Mouse (Mus musculus) MN1 (cell line): ENCODE results near the gene Csn1s2a.
"Not testable (repeated sequence)": the region's sequence is repeated elsewhere in the genome, so short reads cannot be mapped to it uniquely, and the experiment has no call there.

ENCODE experiments used
- DNase-seq: peaks from one replicate; pipeline ENCODE4 v3.0.0-alpha.2; 2016; ENCODE audit warnings: low spot score

Csn1s2a gene

DNA sequence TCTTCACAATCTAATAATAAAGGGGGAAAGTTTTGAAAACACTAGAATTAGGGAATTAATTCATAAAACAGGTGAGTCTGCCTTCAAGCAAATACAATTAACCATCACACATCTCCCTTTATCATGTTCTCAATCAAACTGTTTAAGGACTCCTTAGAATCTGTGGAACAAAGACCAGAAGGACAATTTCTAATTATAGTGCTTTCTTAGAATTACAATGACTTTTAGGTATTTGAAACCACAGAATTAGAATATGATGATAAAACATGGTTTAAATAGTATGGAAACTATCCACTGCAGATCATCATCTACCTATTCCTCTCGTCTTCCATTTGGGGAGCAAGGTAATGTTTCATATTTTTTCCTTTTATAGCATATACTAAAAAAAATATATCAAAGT, at the start of gene Csn1s2a:
TSS of gene Csn1s2a (plus strand) at position 301 of the 400 bp plus-strand sequence.
- no peak for DNase-seq

- DNase-seq, result no peak
Measured at GRCm38 (mm10) chr5:87734821-87735220, 39.5 kb upstream of the Csn1s2a start.

- DNase-seq, result no peak
Measured at GRCm38 (mm10) chr5:87753471-87753870, 20.9 kb upstream of the Csn1s2a start.

DNA sequence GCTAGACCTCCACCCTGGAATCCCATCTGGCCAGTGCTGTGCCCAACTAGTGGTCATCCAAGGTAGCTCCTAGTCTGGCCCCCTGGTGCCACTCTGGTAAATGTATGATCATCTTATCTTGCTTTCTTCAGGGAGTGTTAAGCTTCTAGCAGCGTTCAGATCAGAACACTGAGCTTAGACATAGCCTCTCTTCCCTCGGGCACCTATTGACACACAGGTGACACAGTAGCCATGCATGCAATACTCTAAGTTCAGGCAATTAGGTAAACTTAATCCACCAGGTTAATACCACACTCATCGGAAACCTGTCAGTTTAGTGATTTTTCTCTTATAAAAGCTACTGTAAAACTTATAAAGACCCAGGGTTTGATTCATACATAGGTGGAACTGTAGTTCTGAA, 9.8 kb upstream of the Csn1s2a start:
- no peak for DNase-seq

DNA sequence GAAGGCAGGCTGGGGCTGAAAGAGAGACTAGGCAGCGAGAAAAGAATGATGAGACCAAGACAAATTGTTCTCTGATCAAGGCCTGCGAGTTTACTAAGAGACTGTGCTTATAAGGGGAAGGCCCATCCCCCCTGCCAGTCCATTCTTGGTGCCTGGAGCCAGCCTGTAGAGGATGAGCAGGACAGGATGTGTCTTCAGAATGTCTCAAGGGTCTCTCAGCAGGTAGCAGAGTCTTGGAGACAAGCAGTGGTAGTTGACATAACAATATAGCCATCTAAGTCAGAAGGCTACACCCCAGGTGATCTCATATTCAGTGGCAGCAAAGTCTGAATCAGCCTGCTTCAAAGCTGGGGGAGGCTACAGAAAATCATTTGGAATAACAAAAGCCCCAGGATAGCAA, 2.2 kb upstream of the Csn1s2a start:
- not testable (repeated sequence) for DNase-seq

GRCm38 (mm10) chr5:87782731-87783130, 8.4 kb downstream of the Csn1s2a start:
- no peak for DNase-seq

- no peak for DNase-seq
Measured at GRCm38 (mm10) chr5:87807782-87808181, 33.4 kb downstream of the Csn1s2a start, which contains the start of gene Csn1s2b. Gene Csn1s2b, plus strand, starts transcription at chr5:87808082.

DNA sequence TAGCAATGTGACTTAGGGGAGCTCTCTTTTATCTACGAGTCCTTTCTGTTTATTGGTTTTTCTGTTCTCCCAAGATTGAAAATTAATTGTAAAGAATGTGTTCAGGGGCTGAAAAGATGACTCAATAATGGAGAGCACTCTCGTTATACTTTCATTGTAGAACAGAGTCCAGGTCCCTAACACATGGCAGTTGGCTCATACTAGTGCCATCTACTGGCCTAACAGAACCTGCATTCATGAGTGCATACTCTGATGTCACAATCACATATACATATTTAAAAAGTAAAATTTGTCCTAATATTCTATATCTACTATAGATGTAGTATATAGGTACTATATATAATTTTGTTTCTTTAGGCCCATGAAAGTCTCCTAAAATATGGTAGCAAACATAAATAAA, 34.9 kb downstream of the Csn1s2a start:
- DNase-seq, result no peak

GRCm38 (mm10) chr5:87825386-87825785, 51.0 kb downstream of the Csn1s2a start, which contains the start of gene Prr27:
Gene Prr27, plus strand, starts transcription at chr5:87825686.
- DNase-seq, result no peak
